Mouse (Mus musculus) bone marrow macrophage, adult 2 months (primary cell): ENCODE results near the gene G6pc.

ENCODE experiments used
- CTCF ChIP-seq: IDR thresholded peaks from 2 replicates; pipeline ENCODE4 v1.5.1; 2012; ENCODE audit warnings: low read depth, mild to moderate bottlenecking, low read length, moderate library complexity
- POLR2A ChIP-seq: IDR thresholded peaks from 2 replicates; pipeline ENCODE4 v1.6.1; 2012; ENCODE audit warnings: mild to moderate bottlenecking, low read depth, low read length, borderline replicate concordance

GRCm38 (mm10) chr11:101424105-101424851 is 56.9 kb downstream of the G6pc start, which contains the start of gene Gm27029:
- no peak for TF ChIP-seq POLR2A
- TF ChIP-seq CTCF = no peak
